Mouse (Mus musculus) heart, embryonic 10.5 days (tissue): ENCODE data around the gene Olfr685. TPM values are rescaled to one million over a fixed set of nuclear protein-coding genes. Genes with fewer than 3 reads are reported as not detected.

ENCODE experiments used
- polyA plus RNA-seq: library from polyadenylated mRNA; unstranded; fragments of >200 nt; fragmentation: Nextera tagmentation; extraction: Ambion mirVana; gene quantifications from 2 replicates; pipeline ENCODE4 v1.2.1, GENCODE M21; 2016

Gene Olfr685
- polyA plus RNA-seq, 1 experiment from 2014 or later, result not detected

Other genes starting within 250 kb of the Olfr685 start
- not detected in 2 replicates for gene Olfr670, start 223.4 kb downstream of the Olfr685 start, polyA plus RNA-seq
- gene Olfr671, start 206.9 kb downstream of the Olfr685 start, polyA plus RNA-seq, result not detected in 2 replicates
- not detected in 2 replicates for gene Olfr672, start 184.0 kb downstream of the Olfr685 start, polyA plus RNA-seq
- gene Olfr675, start 157.6 kb downstream of the Olfr685 start, polyA plus RNA-seq, result not detected in 2 replicates
- not detected in 2 replicates for gene Olfr676, start 153.3 kb downstream of the Olfr685 start, polyA plus RNA-seq
- not detected in 2 replicates for gene Olfr677, start 134.6 kb downstream of the Olfr685 start, polyA plus RNA-seq
- not detected in 2 replicates for gene Olfr678, start 121.5 kb downstream of the Olfr685 start, polyA plus RNA-seq
- gene Olfr679, start 104.8 kb downstream of the Olfr685 start, polyA plus RNA-seq, result not detected in 2 replicates
- not detected in 2 replicates for gene Olfr680-ps1, start 93.2 kb downstream of the Olfr685 start, polyA plus RNA-seq
- gene Olfr681, start 69.2 kb downstream of the Olfr685 start, polyA plus RNA-seq, result not detected in 2 replicates
- gene Olfr683, start 39.0 kb downstream of the Olfr685 start, polyA plus RNA-seq, result not detected in 2 replicates
- not detected in 2 replicates for gene Olfr684, start 22.4 kb downstream of the Olfr685 start, polyA plus RNA-seq
- not detected in 2 replicates for gene Olfr686, start 21.5 kb upstream of the Olfr685 start, polyA plus RNA-seq
- gene Olfr688, start 102.1 kb upstream of the Olfr685 start, polyA plus RNA-seq, result not detected in 2 replicates
- gene Olfr689, start 125.2 kb upstream of the Olfr685 start, polyA plus RNA-seq, result not detected in 2 replicates
- gene Olfr690, start 148.1 kb upstream of the Olfr685 start, polyA plus RNA-seq, result not detected in 2 replicates
- 0.14 TPM in 1 of 2 replicates, not detected in the other for gene Olfr691, start 156.3 kb upstream of the Olfr685 start, polyA plus RNA-seq
- not detected in 2 replicates for gene Olfr692, start 182.2 kb upstream of the Olfr685 start, polyA plus RNA-seq
- not detected in 2 replicates for gene Gm5901, start 189.0 kb upstream of the Olfr685 start, polyA plus RNA-seq
- gene Fam160a2, start 214.0 kb upstream of the Olfr685 start, polyA plus RNA-seq, result 37.6 and 44.4 TPM in 2 replicates
- gene Cnga4, start 218.6 kb upstream of the Olfr685 start, polyA plus RNA-seq, result not detected in 2 replicates
- gene Cckbr, start 239.7 kb upstream of the Olfr685 start, polyA plus RNA-seq, result 0.09 and 0.31 TPM in 2 replicates